Mouse (Mus musculus) kidney, adult 2 months (tissue): Measurements from ENCODE around the gene Ryr3.

Source experiments
- CTCF ChIP-seq: fragments of 200-500 bp; conservative IDR thresholded peaks from 2 replicates; pipeline ENCODE4 v1.5.1; 2011; ENCODE audit warnings: low read depth, mild to moderate bottlenecking, control low read depth, low read length, moderate library complexity, mixed read lengths; ENCODE audit not compliant: insufficient read depth, insufficient read length
- POLR2A ChIP-seq: fragments of 200-500 bp; IDR thresholded peaks from one replicate; pipeline ENCODE4 v1.6.1; 2011; ENCODE audit warnings: low read depth, low read length, control low read depth

- TF ChIP-seq POLR2A (no peak), CTCF (no peak)
Measured at GRCm38 (mm10) chr2:113036550-113036949, 180.3 kb downstream of the Ryr3 start.
